Mouse (Mus musculus) bone marrow macrophage, adult 2 months (primary cell): ENCODE measurements around the gene Cfap70.

Experiments used
- CTCF ChIP-seq: IDR thresholded peaks from 2 replicates; pipeline ENCODE4 v1.5.1; 2012; ENCODE audit warnings: low read depth, mild to moderate bottlenecking, low read length, moderate library complexity
- POLR2A ChIP-seq: IDR thresholded peaks from 2 replicates; pipeline ENCODE4 v1.6.1; 2012; ENCODE audit warnings: mild to moderate bottlenecking, low read depth, low read length, borderline replicate concordance

DNA sequence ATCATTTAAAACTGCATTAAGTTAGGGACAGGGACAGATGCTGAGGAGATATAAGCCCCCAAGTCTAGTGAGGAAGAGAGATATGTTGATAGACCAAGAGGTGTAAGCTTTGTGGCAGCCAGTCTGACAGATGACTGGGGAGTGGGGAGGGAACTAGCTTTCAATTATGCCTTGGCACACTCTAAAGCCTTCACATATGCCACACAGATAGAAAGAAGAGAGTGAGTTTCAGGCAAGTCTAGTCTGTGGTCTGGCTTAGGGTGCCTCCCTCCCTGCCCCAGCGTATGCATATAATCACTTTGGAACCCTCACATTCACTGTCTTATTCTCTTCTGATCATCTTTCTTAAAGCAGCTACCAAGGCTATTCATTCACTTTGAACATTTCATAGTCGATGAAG lies 724 bp downstream of the Cfap70 start:
- TF ChIP-seq CTCF (no peak), POLR2A (no peak)
